ENCODE assay signal across 29 mouse cellular contexts in genomic region chr9:45126941-45127340, GRCm38 (mm10). TPM values are rescaled to one million over a fixed set of nuclear protein-coding genes. Genes with fewer than 3 reads are reported as not detected.
DNase-seq lines count a peak whose midpoint lies in the region; ATAC-seq and TF ChIP-seq lines count a peak whose summit lies in the region.
"Had no signal": no experiment of that assay in that cellular context is flagged by ENCODE, and none has a peak within 500 bp of the region (broad histone marks: within the 10 kb centered on the region; RNA-seq: fewer than 3 reads in every experiment).

No protein-coding gene starts in this region.

- H3K27ac ChIP-seq in thymus, adult 2 months (ENCODE audit: control insufficient read depth, insufficient read depth, low read length), result peak overlapping the region; percentile 71
- H3K27ac ChIP-seq: hindbrain, embryonic 15.5 days; left cerebral cortex, adult 2 months; limb, embryonic 10.5 days; liver, embryonic 15.5 days; lung, embryonic 15.5 days had no signal

- no peak overlapping the region for H3K4me3 ChIP-seq in thymus, adult 2 months (ENCODE audit: control insufficient read depth, insufficient read depth, low read length)
- H3K4me3 ChIP-seq: hindbrain, embryonic 15.5 days; left cerebral cortex, adult 2 months; limb, embryonic 10.5 days; liver, embryonic 15.5 days; lung, embryonic 15.5 days; myocyte had no signal

- no peaks in the 10 kb centered on the region for H3K27me3 ChIP-seq in thymus, adult 2 months (ENCODE audit: control insufficient read depth, insufficient read depth, low read length)
- H3K27me3 ChIP-seq: hindbrain, embryonic 15.5 days; liver, embryonic 15.5 days; lung, embryonic 15.5 days had no signal

- no peak for TF ChIP-seq CTCF in thymus, adult 2 months (IDR thresholded peaks at IDR 0.05; ENCODE audit: borderline replicate concordance, control insufficient read depth, extremely low read depth, insufficient read depth, low read length, poor library complexity)

- WGBS in thymus, adult 2 months, result 6% methylated on average over 7 of the region's 7 CpGs

- DNase-seq in B cell, adult 2 months, result peak; percentile 33 to 44
- peak; percentile 51 for DNase-seq in thymus, adult 2 months
- DNase-seq in kidney, adult 8-10 months, result no peak
- DNase-seq in yolk sac, embryonic 10.5 days (ENCODE audit: low spot score), result no peak
- no peak for DNase-seq in layer of hippocampus, postnatal 36 days
- DNase-seq in Muller cell, postnatal 12 days (ENCODE audit: inconsistent ontology term), result no peak
- DNase-seq: adrenal gland, postnatal 14 days; gastrocnemius, postnatal 25 days; heart, postnatal 4 days; kidney, postnatal 4 days; liver; lung, postnatal 4 days had no signal

- H3K36me3 ChIP-seq in thymus, adult 2 months (ENCODE audit: control insufficient read depth, insufficient read depth, low read length), result no peaks in the 10 kb centered on the region
- H3K36me3 ChIP-seq: liver, embryonic 15.5 days; lung, embryonic 15.5 days had no signal

- peak; percentile 71 for ATAC-seq in CD4-positive, CD25-positive, alpha-beta regulatory T cell, adult 4 months
- 0 out of 2 replicates have a peak, but pooled peaks have one; percentile 16 for ATAC-seq in granulocyte monocyte progenitor cell, adult 5-6 weeks (replicated peaks; ENCODE audit: poor library complexity, severe bottlenecking)
- ATAC-seq: intestine, embryonic 16.5 days; midbrain, embryonic 16.5 days had no signal

- no peak for TF ChIP-seq POLR2A in thymus, adult 2 months (IDR thresholded peaks at IDR 0.05; ENCODE audit: control insufficient read depth, extremely low read depth, insufficient read depth, low read length, poor library complexity)

- peaks cover 44% of the 10 kb centered on the region for H3K4me1 ChIP-seq in thymus, adult 2 months (replicated peaks; ENCODE audit: control insufficient read depth, insufficient read depth, low read length)

RNA-seq across cellular contexts. Expression of gene Scn2b, which starts 9.4 kb away (rescaled TPM):
- under 1 TPM; 0.30 to 0.39 TPM for polyA plus RNA-seq in CD4-positive, CD25-positive, alpha-beta regulatory T cell, adult 4 months (2017; shearing (Covaris generic))
- not detected in 2 replicates for total RNA-seq in granulocyte monocyte progenitor cell, adult 5-6 weeks (2014; fragmentation: Nextera tagmentation)
- not detected in 2 replicates for total RNA-seq in granulocyte monocyte progenitor cell, adult 5-6 weeks (2017)
- polyA plus RNA-seq in thymus, adult 2 months (2012; rRNA removed), result 5.2 and 9.8 TPM in 2 replicates
- total RNA-seq in layer of hippocampus, postnatal 36 days (2021), result 100 to 1,000 TPM; 253 to 275 TPM
- total RNA-seq: megakaryocyte-erythroid progenitor cell, adult 5-6 weeks; MEL had no signal
- polyA plus RNA-seq: myocyte had no signal

RNA-seq across cellular contexts. Expression of gene Scn4b, which starts 11.3 kb away (rescaled TPM):
- polyA plus RNA-seq in CD4-positive, CD25-positive, alpha-beta regulatory T cell, adult 4 months (2017; shearing (Covaris generic)), result under 1 TPM in 1 of 2 experiments, not detected in 1; 0.07 TPM
- not detected in 2 replicates for total RNA-seq in granulocyte monocyte progenitor cell, adult 5-6 weeks (2014; fragmentation: Nextera tagmentation)
- not detected in 2 replicates for total RNA-seq in granulocyte monocyte progenitor cell, adult 5-6 weeks (2017)
- 20.5 and 26.2 TPM in 2 replicates for polyA plus RNA-seq in thymus, adult 2 months (2012; rRNA removed)
- total RNA-seq in layer of hippocampus, postnatal 36 days (2021), result 10 to 100 TPM; 11.1 to 14.2 TPM
- total RNA-seq: MEL had no signal
- polyA plus RNA-seq: myocyte; stomach, embryonic 14.5 days had no signal

RNA-seq across cellular contexts. Expression of gene Jaml, which starts 48.0 kb away (rescaled TPM):
- 1 to 10 TPM; 3.8 to 5.3 TPM for polyA plus RNA-seq in CD4-positive, CD25-positive, alpha-beta regulatory T cell, adult 4 months (2017; shearing (Covaris generic))
- total RNA-seq in granulocyte monocyte progenitor cell, adult 5-6 weeks (2014; fragmentation: Nextera tagmentation), result 0.51 TPM in 1 of 2 replicates, not detected in the other
- total RNA-seq in granulocyte monocyte progenitor cell, adult 5-6 weeks (2017), result 2.4 and 3.4 TPM in 2 replicates
- polyA plus RNA-seq in thymus, adult 2 months (2012; rRNA removed), result 2.5 and 3.5 TPM in 2 replicates
- total RNA-seq in layer of hippocampus, postnatal 36 days (2021), result under 1 TPM; 0.20 to 0.30 TPM
- total RNA-seq: MEL had no signal
- polyA plus RNA-seq: forebrain, embryonic 11.5 days; myocyte; neural tube, embryonic 14.5 days had no signal

RNA-seq across cellular contexts. Expression of gene BC049352, which starts 54.9 kb away (rescaled TPM):
- 1 to 10 TPM; 2.5 to 3.2 TPM for polyA plus RNA-seq in CD4-positive, CD25-positive, alpha-beta regulatory T cell, adult 4 months (2017; shearing (Covaris generic))
- not detected in 2 replicates for total RNA-seq in granulocyte monocyte progenitor cell, adult 5-6 weeks (2014; fragmentation: Nextera tagmentation)
- total RNA-seq in granulocyte monocyte progenitor cell, adult 5-6 weeks (2017), result not detected in 2 replicates
- 1.7 and 4.5 TPM in 2 replicates for polyA plus RNA-seq in thymus, adult 2 months (2012; rRNA removed)
- total RNA-seq in layer of hippocampus, postnatal 36 days (2021), result under 1 TPM; 0.20 to 0.62 TPM
- total RNA-seq: adrenal gland, postnatal 14 days; heart, postnatal 4 days; megakaryocyte-erythroid progenitor cell, adult 5-6 weeks; MEL had no signal
- polyA plus RNA-seq: embryonic facial prominence, embryonic 11.5 days; forebrain, embryonic 11.5 days; hindbrain, embryonic 15.5 days; kidney, embryonic 16.5 days; limb, embryonic 10.5 days; lung, embryonic 15.5 days; myocyte; neural tube, embryonic 14.5 days; stomach, embryonic 14.5 days had no signal

Comparison
In these comparisons a context has a peak if more than half of its experiments do, and no peak if none do; other contexts are left out.
1. DNase-seq: peak in B cell, adult 2 months (2 of 2) and thymus, adult 2 months (single experiment); none in kidney, adult 8-10 months (0 of 2), yolk sac, embryonic 10.5 days (single experiment), layer of hippocampus, postnatal 36 days (0 of 2) and Muller cell, postnatal 12 days (single experiment).
2. RNA of gene Scn2b, which starts 9.4 kb away (total RNA-seq): 253 to 275 TPM in layer of hippocampus, postnatal 36 days; not detected in granulocyte monocyte progenitor cell, adult 5-6 weeks; every median in the first group is over 100 times any median in the second.
3. RNA of gene Scn4b, which starts 11.3 kb away (total RNA-seq): 11.1 to 14.2 TPM in layer of hippocampus, postnatal 36 days; not detected in granulocyte monocyte progenitor cell, adult 5-6 weeks; every median in the first group is over 10 times any median in the second.